Comparison of ENCODE assay signal across 10 mouse cellular contexts in the genomic region with DNA sequence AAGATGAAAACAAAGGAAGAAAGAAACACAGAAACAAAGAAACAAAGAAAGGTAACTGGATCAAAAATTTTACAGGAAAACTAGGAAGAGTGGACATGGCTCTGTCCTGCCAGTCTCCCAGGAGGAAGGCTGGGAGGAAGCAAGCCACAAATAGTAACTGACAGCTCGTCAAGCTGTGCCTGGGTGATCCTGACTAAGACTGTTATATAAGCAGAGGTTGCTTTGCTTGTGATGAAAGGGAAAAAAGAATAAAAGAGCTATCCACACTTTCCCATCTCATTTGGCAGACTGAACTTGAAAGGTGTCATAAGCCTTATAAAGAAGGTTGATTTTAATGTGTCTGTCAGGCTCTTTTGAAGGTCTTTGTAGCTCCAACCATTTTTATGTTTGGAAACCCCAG.
DNase-seq lines count a peak whose midpoint lies in the region; TF ChIP-seq lines count a peak whose summit lies in the region.
"Had no signal": no experiment of that assay in that cellular context is flagged by ENCODE, and none has a peak within 500 bp of the region (broad histone marks: within the 10 kb centered on the region; RNA-seq: fewer than 3 reads in every experiment).

No protein-coding gene starts in this region.

- H3K4me1 ChIP-seq in CH12.LX (ENCODE audit: control insufficient read depth in 1 of 2, insufficient read depth in 2 of 2): peaks cover 0 to 16% of the 10 kb centered on the region in 2 experiments; a peak in 2 of 4 replicates
- H3K4me1 ChIP-seq: limb, embryonic 13.5 days; neural tube, embryonic 15.5 days had no signal

- no peak overlapping the region for H3K9ac ChIP-seq in CH12.LX (ENCODE audit: insufficient read depth, low read depth)
- H3K9ac ChIP-seq: limb, embryonic 13.5 days; neural tube, embryonic 15.5 days had no signal

- TF ChIP-seq CTCF in CH12.LX (conservative IDR thresholded peaks at IDR 0.05 in 1 of 2, IDR thresholded peaks at IDR 0.05 in 1 of 2; ENCODE audit: low read depth in 2 of 2, low read length in 2 of 2): no peak

- no peak for TF ChIP-seq RAD21 in CH12.LX (IDR thresholded peaks at IDR 0.05; ENCODE audit: low read depth, low read length)

- H3K4me3 ChIP-seq in CH12.LX (replicated peaks in 1 of 3; ENCODE audit: low read depth in 2 of 3, low read length in 2 of 3, poor library complexity in 1 of 3): no peak overlapping the region
- H3K4me3 ChIP-seq: limb, embryonic 13.5 days; neural tube, embryonic 15.5 days had no signal

- H3K9me3 ChIP-seq in CH12.LX (replicated peaks; ENCODE audit: low read length): no peaks in the 10 kb centered on the region
- H3K9me3 ChIP-seq: limb, embryonic 13.5 days; neural tube, embryonic 15.5 days had no signal

- peak; percentile 53 for DNase-seq in gastrocnemius, adult 18-20 months (ENCODE audit: low spot score)
- no peak for DNase-seq in gastrocnemius, postnatal 4 days (ENCODE audit: low spot score in 2 of 2)
- no peak for DNase-seq in CH12.LX (ENCODE audit: extremely low read depth)
- peak; percentile 49 to 77 for DNase-seq in cerebellum, postnatal 14 days
- peak; percentile 56 for DNase-seq in layer of hippocampus, adult 9-11 months
- no peak for DNase-seq in embryo, embryonic 11 days
- DNase-seq in urinary bladder, postnatal 36 days (ENCODE audit: low spot score in 2 of 2): no peak
- DNase-seq in yolk sac, embryonic 10.5 days (ENCODE audit: low spot score): no peak

- in situ Hi-C loops in CH12.LX (cut with MboI; ENCODE audit: low pct_ligation_motif_present, low pct_unique_long_range_greater_than_20kb, low sequenced_read_pairs): no loop called here

- dilution Hi-C loops in CH12.LX (cut with MboI; ENCODE audit: extremely low pct_ligation_motif_present, extremely low pct_unique_long_range_greater_than_20kb, low sequenced_read_pairs): no loop called here

- TF ChIP-seq EP300 in CH12.LX (IDR thresholded peaks at IDR 0.05; ENCODE audit: low read length): no peak

- H3K36me3 ChIP-seq in CH12.LX (replicated peaks in 1 of 2; ENCODE audit: control insufficient read depth in 1 of 2, insufficient read depth in 1 of 2, low read length in 1 of 2): no peaks in the 10 kb centered on the region
- H3K36me3 ChIP-seq: limb, embryonic 13.5 days; neural tube, embryonic 15.5 days had no signal

- H3K27ac ChIP-seq in CH12.LX (ENCODE audit: insufficient read depth, low read depth): no peak overlapping the region
- H3K27ac ChIP-seq: limb, embryonic 13.5 days; neural tube, embryonic 15.5 days had no signal

- peak overlapping the region; percentile 50; the same call in 1 of the 2 replicates for H3K4me2 ChIP-seq in CH12.LX (ENCODE audit: insufficient read depth, low read depth, poor library complexity, severe bottlenecking)
- H3K4me2 ChIP-seq: limb, embryonic 13.5 days; neural tube, embryonic 15.5 days had no signal

- H3K27me3 ChIP-seq in CH12.LX (replicated peaks): no peaks in the 10 kb centered on the region
- H3K27me3 ChIP-seq: limb, embryonic 13.5 days; neural tube, embryonic 15.5 days had no signal

- H3K79me2 ChIP-seq in CH12.LX (replicated peaks; ENCODE audit: control insufficient read depth, extremely low read depth, insufficient read depth, poor library complexity, severe bottlenecking): no peaks in the 10 kb centered on the region

- no peak for TF ChIP-seq POLR2A in CH12.LX (IDR thresholded peaks at IDR 0.05; ENCODE audit: low read depth, low read length)

TF ChIP-seq in CH12.LX, 34 proteins besides CTCF, POLR2A, EP300 and RAD21:
- no peak for TF ChIP-seq SIN3A (IDR thresholded peaks at IDR 0.05; ENCODE audit: low read length)
- TF ChIP-seq ZNF384 (IDR thresholded peaks at IDR 0.05; ENCODE audit: low read depth, low read length): no peak
- no peak for TF ChIP-seq TCF12 (IDR thresholded peaks at IDR 0.05; ENCODE audit: low read depth, low read length)
- TF ChIP-seq IRF4 (IDR thresholded peaks at IDR 0.05; ENCODE audit: low read depth, low read length): no peak
- no peak for TF ChIP-seq USF2 (conservative IDR thresholded peaks at IDR 0.05; ENCODE audit: low read depth, low read length)
- TF ChIP-seq ETS1 (conservative IDR thresholded peaks at IDR 0.05; ENCODE audit: low read depth, low read length): no peak
- no peak for TF ChIP-seq USF1 (IDR thresholded peaks at IDR 0.05; ENCODE audit: low read depth, low read length)
- no peak for TF ChIP-seq GABPA (IDR thresholded peaks at IDR 0.05; ENCODE audit: insufficient replicate concordance, low read depth, low read length)
- no peak for TF ChIP-seq MAZ (IDR thresholded peaks at IDR 0.05; ENCODE audit: low read depth, low read length)

Comparison
In these comparisons a context has a peak if more than half of its experiments do, and no peak if none do; other contexts are left out.
1. DNase-seq: peak in gastrocnemius, adult 18-20 months (single experiment), cerebellum, postnatal 14 days (2 of 2) and layer of hippocampus, adult 9-11 months (single experiment); none in gastrocnemius, postnatal 4 days (0 of 2), CH12.LX (single experiment), embryo, embryonic 11 days (single experiment), urinary bladder, postnatal 36 days (0 of 2) and yolk sac, embryonic 10.5 days (single experiment).